Comparison of ENCODE assay signal across 29 mouse cellular contexts in genomic region chr1:19106401-19106800, GRCm38 (mm10). TPM values are rescaled to one million over a fixed set of nuclear protein-coding genes. Genes with fewer than 3 reads are reported as not detected.
A peak's percentile ranks its signal among the peaks of the same experiment; 100 is the strongest.
DNase-seq lines count a peak whose midpoint lies in the region; ATAC-seq and TF ChIP-seq lines count a peak whose summit lies in the region.
"Had no signal": no experiment of that assay in that cellular context is flagged by ENCODE, and none has a peak within 500 bp of the region (broad histone marks: within the 10 kb centered on the region; RNA-seq: fewer than 3 reads in every experiment).

No protein-coding gene starts in this region.

- TF ChIP-seq CTCF in midbrain, postnatal 0 days (IDR thresholded peaks at IDR 0.05) = no peak

- no peak for ATAC-seq in forebrain, embryonic 16.5 days
- no peak for ATAC-seq in forebrain, embryonic 14.5 days
- ATAC-seq in midbrain, embryonic 11.5 days (ENCODE audit: low FRiP score) = peak; percentile 3; the same call in 1 of the 2 replicates
- ATAC-seq in midbrain, embryonic 14.5 days (ENCODE audit: low FRiP score, low TSS enrichment) = peak; percentile 3; the same call in 1 of the 2 replicates
- ATAC-seq in midbrain, postnatal 0 days (ENCODE audit: low FRiP score) = no peak
- ATAC-seq: activated CD4-positive, CD25-positive, alpha-beta regulatory T cell, adult 4 months; forebrain, embryonic 13.5 days had no signal

- H3K9ac ChIP-seq in forebrain, embryonic 16.5 days (replicated peaks; ENCODE audit: low read depth, low read length) = no peak overlapping the region
- no peak overlapping the region for H3K9ac ChIP-seq in forebrain, embryonic 14.5 days (ENCODE audit: low read length)
- H3K9ac ChIP-seq in midbrain, embryonic 11.5 days (ENCODE audit: low read length) = no peak overlapping the region
- H3K9ac ChIP-seq in midbrain, embryonic 14.5 days (replicated peaks; ENCODE audit: low read length) = peak overlapping the region; percentile 61
- peak overlapping the region; percentile 59 for H3K9ac ChIP-seq in midbrain, postnatal 0 days (replicated peaks; ENCODE audit: low read length, poor library complexity, severe bottlenecking)
- H3K9ac ChIP-seq: forebrain, embryonic 13.5 days; heart, embryonic 12.5 days; heart, embryonic 15.5 days; hindbrain, embryonic 15.5 days had no signal

- H3K4me3 ChIP-seq in forebrain, embryonic 16.5 days (replicated peaks; ENCODE audit: low read length) = no peak overlapping the region
- no peak overlapping the region for H3K4me3 ChIP-seq in forebrain, embryonic 14.5 days (ENCODE audit: low read depth, low read length)
- peak overlapping the region; percentile 4; the same call in 1 of the 2 replicates for H3K4me3 ChIP-seq in midbrain, embryonic 11.5 days (ENCODE audit: low read depth, low read length)
- H3K4me3 ChIP-seq in midbrain, embryonic 14.5 days (replicated peaks; ENCODE audit: low read depth, low read length) = peak overlapping the region; percentile 39
- H3K4me3 ChIP-seq in midbrain, postnatal 0 days (ENCODE audit: low read depth, low read length) = peak overlapping the region; percentile 38
- H3K4me3 ChIP-seq in limb, embryonic 10.5 days = no peak overlapping the region
- H3K4me3 ChIP-seq: forebrain, embryonic 10.5 days; forebrain, embryonic 13.5 days; gastrocnemius, adult 2 months; heart, embryonic 12.5 days; heart, embryonic 15.5 days; hindbrain, embryonic 15.5 days had no signal

- H3K4me1 ChIP-seq in forebrain, embryonic 16.5 days (replicated peaks; ENCODE audit: control insufficient read depth, insufficient read depth, low read length) = no peaks in the 10 kb centered on the region
- H3K4me1 ChIP-seq in forebrain, embryonic 14.5 days (ENCODE audit: control insufficient read depth, insufficient read depth, low read length) = no peaks in the 10 kb centered on the region
- H3K4me1 ChIP-seq in midbrain, embryonic 11.5 days (ENCODE audit: control insufficient read depth, insufficient read depth, low read length) = peaks cover 4% of the 10 kb centered on the region; the same call in 1 of the 2 replicates
- no peaks in the 10 kb centered on the region for H3K4me1 ChIP-seq in midbrain, embryonic 14.5 days (ENCODE audit: control insufficient read depth, insufficient read depth, low read length)
- H3K4me1 ChIP-seq in midbrain, postnatal 0 days (ENCODE audit: insufficient read depth, low read length) = no peaks in the 10 kb centered on the region
- H3K4me1 ChIP-seq in limb, embryonic 10.5 days = peaks cover 5% of the 10 kb centered on the region; the same call in 1 of the 2 replicates
- H3K4me1 ChIP-seq: forebrain, embryonic 13.5 days; heart, embryonic 12.5 days; heart, embryonic 15.5 days; hindbrain, embryonic 15.5 days had no signal

- H3K27ac ChIP-seq in forebrain, embryonic 16.5 days (ENCODE audit: low read length) = 0 out of 2 replicates have a peak overlapping the region, but pooled peaks have one; percentile 0
- H3K27ac ChIP-seq in forebrain, embryonic 14.5 days (ENCODE audit: low read depth, low read length) = no peak overlapping the region
- H3K27ac ChIP-seq in midbrain, embryonic 11.5 days (ENCODE audit: low read depth, low read length) = peak overlapping the region; percentile 31; the same call in 1 of the 2 replicates
- H3K27ac ChIP-seq in midbrain, embryonic 14.5 days (replicated peaks; ENCODE audit: low read depth, low read length) = peak overlapping the region; percentile 91
- H3K27ac ChIP-seq in midbrain, postnatal 0 days (ENCODE audit: low read depth, low read length) = peak overlapping the region; percentile 86
- H3K27ac ChIP-seq in limb, embryonic 10.5 days = no peak overlapping the region
- H3K27ac ChIP-seq: forebrain, embryonic 10.5 days; forebrain, embryonic 13.5 days; gastrocnemius, adult 2 months; heart, embryonic 15.5 days; hindbrain, embryonic 15.5 days had no signal

- no peaks in the 10 kb centered on the region for H3K36me3 ChIP-seq in forebrain, embryonic 16.5 days (ENCODE audit: control insufficient read depth, insufficient read depth)
- H3K36me3 ChIP-seq in forebrain, embryonic 14.5 days (ENCODE audit: control insufficient read depth, insufficient read depth, low read length) = no peaks in the 10 kb centered on the region
- no peaks in the 10 kb centered on the region for H3K36me3 ChIP-seq in midbrain, embryonic 11.5 days (ENCODE audit: control insufficient read depth, insufficient read depth, low read length)
- H3K36me3 ChIP-seq in midbrain, embryonic 14.5 days (ENCODE audit: control insufficient read depth, insufficient read depth, low read length) = no peaks in the 10 kb centered on the region
- no peaks in the 10 kb centered on the region for H3K36me3 ChIP-seq in midbrain, postnatal 0 days (ENCODE audit: insufficient read depth, low read length)
- H3K36me3 ChIP-seq in limb, embryonic 10.5 days = no peaks in the 10 kb centered on the region
- H3K36me3 ChIP-seq: forebrain, embryonic 10.5 days; heart, embryonic 12.5 days; heart, embryonic 15.5 days; hindbrain, embryonic 15.5 days had no signal

- no peak overlapping the region; the same call in 1 of the 2 replicates for H3K4me2 ChIP-seq in forebrain, embryonic 16.5 days (ENCODE audit: low read length)
- no peak overlapping the region for H3K4me2 ChIP-seq in forebrain, embryonic 14.5 days (ENCODE audit: low read length)
- H3K4me2 ChIP-seq in midbrain, embryonic 11.5 days = 0 out of 2 replicates have a peak overlapping the region, but pooled peaks have one; percentile 19
- H3K4me2 ChIP-seq in midbrain, embryonic 14.5 days (ENCODE audit: low read length) = peak overlapping the region; percentile 53
- peak overlapping the region; percentile 46 for H3K4me2 ChIP-seq in midbrain, postnatal 0 days (ENCODE audit: low read depth, low read length, poor library complexity, severe bottlenecking)
- H3K4me2 ChIP-seq: forebrain, embryonic 13.5 days; heart, embryonic 12.5 days; heart, embryonic 15.5 days; hindbrain, embryonic 15.5 days had no signal

- WGBS in forebrain, embryonic 16.5 days = 3% methylated on average over 4 of the region's 4 CpGs
- WGBS in forebrain, embryonic 14.5 days = 2% methylated on average over 4 of the region's 4 CpGs
- 2% methylated on average over 4 of the region's 4 CpGs for WGBS in midbrain, embryonic 11.5 days
- WGBS in midbrain, embryonic 14.5 days = 1% methylated on average over 4 of the region's 4 CpGs
- 7% methylated on average over 4 of the region's 4 CpGs for WGBS in midbrain, postnatal 0 days
- 3% methylated on average over 4 of the region's 4 CpGs for WGBS in limb, embryonic 10.5 days

- H3K27me3 ChIP-seq in forebrain, embryonic 16.5 days (replicated peaks; ENCODE audit: control insufficient read depth, insufficient read depth, low read length) = peaks cover 77% of the 10 kb centered on the region
- peaks cover 93% of the 10 kb centered on the region for H3K27me3 ChIP-seq in forebrain, embryonic 14.5 days (replicated peaks; ENCODE audit: control insufficient read depth, insufficient read depth, low read length)
- peaks cover 92% of the 10 kb centered on the region for H3K27me3 ChIP-seq in midbrain, embryonic 11.5 days (ENCODE audit: control insufficient read depth, insufficient read depth, low read length)
- peaks cover 79% of the 10 kb centered on the region for H3K27me3 ChIP-seq in midbrain, embryonic 14.5 days (ENCODE audit: control insufficient read depth, insufficient read depth, low read length)
- H3K27me3 ChIP-seq in midbrain, postnatal 0 days (ENCODE audit: insufficient read depth, low read length) = peaks cover 55% of the 10 kb centered on the region
- peaks cover 100% of the 10 kb centered on the region for H3K27me3 ChIP-seq in limb, embryonic 10.5 days (ENCODE audit: low read depth, poor library complexity, severe bottlenecking)

- DNase-seq in forebrain, embryonic 14.5 days (ENCODE audit: low spot score) = no peak
- DNase-seq in midbrain, embryonic 11.5 days (ENCODE audit: low spot score, missing footprints) = peak; percentile 90
- peak; percentile 65 for DNase-seq in midbrain, embryonic 14.5 days
- no peak for DNase-seq in midbrain, postnatal 0 days (ENCODE audit: low spot score)
- no peak for DNase-seq in limb, embryonic 10.5 days (ENCODE audit: low spot score)
- no peak for DNase-seq in B cell, adult 2 months
- no peak for DNase-seq in kidney, postnatal 25 days
- DNase-seq: adrenal gland, adult 8-10 months; adrenal gland, postnatal 25 days; cerebellum, adult 18-20 months; cerebellum, adult 9-11 months; cerebellum, postnatal 25 days; gastrocnemius, adult 2 months; gastrocnemius, postnatal 14 days; heart, adult 18-20 months; heart, postnatal 10 days; heart, postnatal 4 days had no signal

- no peaks in the 10 kb centered on the region for H3K9me3 ChIP-seq in forebrain, embryonic 16.5 days (ENCODE audit: control insufficient read depth, low read length)
- H3K9me3 ChIP-seq in forebrain, embryonic 14.5 days (replicated peaks; ENCODE audit: control insufficient read depth, low read length) = no peaks in the 10 kb centered on the region
- H3K9me3 ChIP-seq in midbrain, embryonic 11.5 days (ENCODE audit: control insufficient read depth, low read length) = no peaks in the 10 kb centered on the region
- H3K9me3 ChIP-seq in midbrain, embryonic 14.5 days (ENCODE audit: control insufficient read depth, low read length) = no peaks in the 10 kb centered on the region
- no peaks in the 10 kb centered on the region for H3K9me3 ChIP-seq in midbrain, postnatal 0 days (ENCODE audit: low read length)
- no peaks in the 10 kb centered on the region for H3K9me3 ChIP-seq in limb, embryonic 10.5 days (replicated peaks)
- H3K9me3 ChIP-seq: forebrain, embryonic 10.5 days; forebrain, embryonic 13.5 days; heart, embryonic 12.5 days; heart, embryonic 15.5 days; hindbrain, embryonic 15.5 days had no signal

RNA-seq across cellular contexts. Expression of gene Tfap2d, which starts 3.6 kb away (rescaled TPM):
- polyA plus RNA-seq in forebrain, embryonic 16.5 days (2015; fragmentation: Nextera tagmentation; extraction: Ambion mirVana) = 7.1 and 11.1 TPM in 2 replicates
- 9.6 and 12.9 TPM in 2 replicates for polyA plus RNA-seq in forebrain, embryonic 14.5 days (2014; fragmentation: Nextera tagmentation; extraction: Ambion mirVana)
- 20.1 and 28.1 TPM in 2 replicates for polyA plus RNA-seq in midbrain, embryonic 11.5 days (2014; fragmentation: Nextera tagmentation; extraction: Ambion mirVana)
- 73.8 and 75.5 TPM in 2 replicates for polyA plus RNA-seq in midbrain, embryonic 14.5 days (2014; fragmentation: Nextera tagmentation; extraction: Ambion mirVana)
- total RNA-seq in midbrain, postnatal 0 days (2014; rRNA removed) = 65.5 and 74.2 TPM in 2 replicates
- 54.9 and 56.8 TPM in 2 replicates for polyA plus RNA-seq in midbrain, postnatal 0 days (2015; fragmentation: Nextera tagmentation; extraction: Ambion mirVana)
- not detected in 2 replicates for polyA plus RNA-seq in limb, embryonic 10.5 days (2016; fragmentation: Nextera tagmentation; extraction: Ambion mirVana)
- total RNA-seq: adrenal gland, adult 8-10 months; adrenal gland, postnatal 25 days; common myeloid progenitor, adult 5-6 weeks; ES-E14; gastrocnemius, adult 2 months; gastrocnemius, postnatal 14 days; gastrocnemius, postnatal 4 days; heart, adult 18-20 months; heart, postnatal 10 days; heart, postnatal 4 days had no signal
- polyA plus RNA-seq: activated CD4-positive, CD25-positive, alpha-beta regulatory T cell, adult 4 months; embryonic facial prominence, embryonic 14.5 days; heart, embryonic 12.5 days; heart, embryonic 15.5 days; intestine, embryonic 14.5 days had no signal

Comparison
In these comparisons a context has a peak if more than half of its experiments do, and no peak if none do; other contexts are left out.
1. ATAC-seq: peak in midbrain, embryonic 11.5 days (single experiment) and midbrain, embryonic 14.5 days (single experiment); none in forebrain, embryonic 16.5 days (single experiment), forebrain, embryonic 14.5 days (single experiment) and midbrain, postnatal 0 days (single experiment).
2. H3K27ac ChIP-seq: peak in forebrain, embryonic 16.5 days (single experiment), midbrain, embryonic 11.5 days (single experiment), midbrain, embryonic 14.5 days (single experiment) and midbrain, postnatal 0 days (single experiment); none in forebrain, embryonic 14.5 days (single experiment) and limb, embryonic 10.5 days (single experiment).
3. H3K9ac ChIP-seq: peak in midbrain, embryonic 14.5 days (single experiment) and midbrain, postnatal 0 days (single experiment); none in forebrain, embryonic 16.5 days (single experiment), forebrain, embryonic 14.5 days (single experiment) and midbrain, embryonic 11.5 days (single experiment).
4. DNase-seq: peak in midbrain, embryonic 11.5 days (single experiment) and midbrain, embryonic 14.5 days (single experiment); none in forebrain, embryonic 14.5 days (single experiment), midbrain, postnatal 0 days (single experiment), limb, embryonic 10.5 days (single experiment), B cell, adult 2 months (0 of 2) and kidney, postnatal 25 days (0 of 2).
5. H3K4me2 ChIP-seq: peak in midbrain, embryonic 11.5 days (single experiment), midbrain, embryonic 14.5 days (single experiment) and midbrain, postnatal 0 days (single experiment); none in forebrain, embryonic 16.5 days (single experiment) and forebrain, embryonic 14.5 days (single experiment).
6. H3K4me3 ChIP-seq: peak in midbrain, embryonic 11.5 days (single experiment), midbrain, embryonic 14.5 days (single experiment) and midbrain, postnatal 0 days (single experiment); none in forebrain, embryonic 16.5 days (single experiment), forebrain, embryonic 14.5 days (single experiment) and limb, embryonic 10.5 days (single experiment).